Mouse (Mus musculus): ENCODE data around the gene Igf1r. TPM values are rescaled to one million over a fixed set of nuclear protein-coding genes. Genes with fewer than 3 reads are reported as not detected.
"Not testable (repeated sequence)": the region's sequence is repeated elsewhere in the genome, so short reads cannot be mapped to it uniquely, and the experiment has no call there.

The Igf1r gene
- polyA plus RNA-seq, 1 experiment from 2014 or later, result 6.8 TPM

DNA sequence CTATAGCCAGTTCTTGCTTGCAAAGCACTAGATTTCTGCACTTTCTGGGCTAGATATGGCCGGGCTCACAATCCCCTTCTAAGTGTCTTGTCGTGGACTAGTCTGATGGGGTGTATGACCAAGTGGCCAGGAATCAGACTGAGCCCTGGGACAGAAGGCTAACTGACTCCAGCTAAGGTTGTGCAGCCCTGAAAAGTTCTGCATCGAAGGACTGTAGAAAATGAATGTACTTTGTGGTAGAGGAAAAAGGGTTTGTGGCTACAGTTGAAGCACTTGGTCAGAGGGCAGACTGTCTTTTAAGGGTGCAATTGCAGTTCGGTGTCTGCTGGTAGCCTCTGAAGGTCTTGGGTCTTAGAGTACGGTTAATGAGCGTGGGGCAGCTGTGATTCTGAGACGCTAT lies 326.9 kb downstream of the Igf1r start:
- Histone ChIP-seq H3K27ac (replicated peaks) (no peak overlapping the region), H3K4me2 (replicated peaks; ENCODE audit: low read depth) (no peak overlapping the region), H3K36me3 (ENCODE audit: control insufficient read depth, insufficient read depth, low read length) (no peaks in the 10 kb centered on the region), H3K27me3 (ENCODE audit: control insufficient read depth, insufficient read depth, low read length) (no peaks in the 10 kb centered on the region), H3K9ac (ENCODE audit: low read length) (no peak overlapping the region), H3K9me3 (ENCODE audit: control insufficient read depth, low read length) (no peaks in the 10 kb centered on the region), H3K4me1 (replicated peaks; ENCODE audit: control insufficient read depth, insufficient read depth) (no peaks in the 10 kb centered on the region), H3K4me3 (ENCODE audit: low read depth, low read length) (no peak overlapping the region)
- no peak for ATAC-seq (ENCODE audit: low FRiP score, low TSS enrichment)
- no peak for TF ChIP-seq CTCF (IDR thresholded peaks at IDR 0.05; ENCODE audit: low read depth)
- WGBS, result 88% methylated on average over 7 of the region's 7 CpGs
- no peak for DNase-seq (ENCODE audit: low spot score)

DNA sequence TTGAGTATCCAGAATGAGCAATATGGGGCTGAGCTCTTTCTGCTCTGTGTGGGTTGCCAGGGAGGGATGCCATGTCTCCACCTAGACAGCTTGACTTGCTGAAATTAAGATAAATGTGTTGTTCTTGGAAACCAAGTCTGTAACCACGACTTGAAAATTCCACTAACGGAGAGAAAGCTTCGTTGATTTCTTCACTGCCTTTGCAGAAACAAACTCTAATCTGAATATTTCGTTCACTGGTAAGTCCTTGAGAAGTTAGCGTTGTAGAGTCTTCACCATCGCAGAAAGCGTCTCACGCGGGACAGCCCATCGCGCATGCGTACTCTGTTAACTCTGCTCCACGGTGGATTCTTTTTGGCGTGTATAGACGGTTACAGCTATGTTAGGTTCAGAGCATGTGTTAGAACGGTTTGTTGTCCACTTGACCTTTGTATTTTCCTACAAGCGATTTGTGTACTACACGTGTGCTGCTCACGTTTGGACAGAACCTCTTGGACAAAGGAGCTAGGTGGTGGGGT lies 327.8 kb downstream of the Igf1r start:
- WGBS, result 87% methylated on average over 19 of the region's 19 CpGs
- H3K27me3 ChIP-seq (ENCODE audit: control insufficient read depth, insufficient read depth, low read length), result no peaks in the 10 kb centered on the region
- no peaks in the 10 kb centered on the region for H3K36me3 ChIP-seq (ENCODE audit: control insufficient read depth, insufficient read depth, low read length)
- no peak overlapping the region for H3K9ac ChIP-seq (ENCODE audit: low read length)
- H3K4me3 ChIP-seq (ENCODE audit: low read depth, low read length), result no peak overlapping the region
- no peak overlapping the region for H3K27ac ChIP-seq (replicated peaks)
- H3K9me3 ChIP-seq (ENCODE audit: control insufficient read depth, low read length), result no peaks in the 10 kb centered on the region
- TF ChIP-seq EP300 (optimal IDR thresholded peaks at IDR 0.05) (no peak), CTCF (IDR thresholded peaks at IDR 0.05; ENCODE audit: low read depth) (no peak)
- no peak for ATAC-seq (ENCODE audit: low FRiP score, low TSS enrichment)
- H3K4me2 ChIP-seq (replicated peaks; ENCODE audit: low read depth), result no peak overlapping the region
- no peaks in the 10 kb centered on the region for H3K4me1 ChIP-seq (replicated peaks; ENCODE audit: control insufficient read depth, insufficient read depth)
- DNase-seq (ENCODE audit: low spot score), result no peak

DNA sequence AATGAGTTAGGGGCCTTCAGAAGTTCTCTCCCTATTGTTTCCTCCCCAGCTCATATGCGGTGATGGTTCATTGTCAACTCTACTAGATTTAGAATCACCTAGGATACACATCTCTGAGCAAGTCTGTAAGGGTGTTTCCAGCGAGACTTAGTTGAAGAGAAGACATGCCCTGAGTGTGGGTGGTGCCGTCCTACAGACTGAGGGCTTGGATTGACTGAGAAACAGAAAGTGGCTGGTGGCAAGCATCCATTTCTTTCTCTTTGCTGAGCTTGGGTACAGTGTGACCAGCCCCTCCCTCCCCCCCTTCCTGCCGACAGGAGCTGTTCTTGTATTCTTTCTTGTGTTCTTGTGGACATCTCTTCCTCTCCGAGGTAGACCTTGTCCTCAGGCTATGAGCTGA lies 328.7 kb downstream of the Igf1r start:
- no peaks in the 10 kb centered on the region for H3K9me3 ChIP-seq (ENCODE audit: control insufficient read depth, low read length)
- H3K27me3 ChIP-seq (ENCODE audit: control insufficient read depth, insufficient read depth, low read length), result no peaks in the 10 kb centered on the region
- no peak overlapping the region for H3K4me2 ChIP-seq (replicated peaks; ENCODE audit: low read depth)
- no peak overlapping the region for H3K27ac ChIP-seq (replicated peaks)
- no peak overlapping the region for H3K4me3 ChIP-seq (ENCODE audit: low read depth, low read length)
- no peak for TF ChIP-seq EP300 (optimal IDR thresholded peaks at IDR 0.05)
- no peak for TF ChIP-seq CTCF (IDR thresholded peaks at IDR 0.05; ENCODE audit: low read depth)
- no peaks in the 10 kb centered on the region for H3K4me1 ChIP-seq (replicated peaks; ENCODE audit: control insufficient read depth, insufficient read depth)
- no peak overlapping the region for H3K9ac ChIP-seq (ENCODE audit: low read length)
- 73% methylated on average over 5 of the region's 5 CpGs for WGBS
- no peaks in the 10 kb centered on the region for H3K36me3 ChIP-seq (ENCODE audit: control insufficient read depth, insufficient read depth, low read length)
- no peak for ATAC-seq (ENCODE audit: low FRiP score, low TSS enrichment)
- DNase-seq (ENCODE audit: low spot score), result no peak

DNA sequence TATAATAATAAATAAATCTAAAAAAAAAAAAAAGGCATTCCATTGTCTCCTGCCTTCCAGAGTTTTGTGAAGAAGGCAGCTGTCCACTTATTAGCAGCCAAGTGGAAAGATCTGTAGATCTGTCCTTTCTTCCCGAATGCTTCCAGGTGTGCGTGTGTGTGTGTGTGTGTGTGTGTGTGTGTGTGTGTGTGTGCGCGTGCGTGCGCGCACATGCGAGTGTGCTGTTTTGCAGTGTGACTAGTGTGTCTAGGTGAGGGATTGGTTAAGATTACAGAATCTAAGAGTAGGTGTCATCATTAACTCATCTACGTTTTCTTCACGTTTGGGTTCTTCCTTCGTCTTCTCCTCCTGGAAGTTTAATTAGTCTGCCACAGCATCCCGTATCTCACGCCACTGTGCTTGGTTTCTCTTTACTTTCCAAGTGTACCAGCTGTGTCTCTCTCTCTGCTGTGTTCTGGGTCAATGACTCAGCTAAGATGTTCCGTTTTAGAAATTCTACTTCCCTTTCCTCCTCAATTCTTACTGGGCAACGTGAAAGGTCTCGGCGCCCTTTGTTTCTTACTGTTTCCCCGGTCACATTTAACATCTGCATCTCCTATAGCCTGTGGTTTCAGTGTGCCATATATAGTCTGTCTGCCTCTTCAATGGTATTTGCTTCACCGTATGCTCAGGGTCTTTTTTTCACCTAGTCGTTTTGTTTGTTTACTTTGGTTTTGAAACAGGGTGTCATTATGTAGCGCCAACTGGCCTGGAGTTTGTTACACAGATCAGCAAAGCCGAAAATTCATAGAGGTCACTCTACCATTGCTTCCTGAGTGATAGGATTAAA lies 329.9 kb downstream of the Igf1r start:
- H3K27me3 ChIP-seq (ENCODE audit: control insufficient read depth, insufficient read depth, low read length), result no peaks in the 10 kb centered on the region
- no peak for DNase-seq (ENCODE audit: low spot score)
- TF ChIP-seq EP300 (optimal IDR thresholded peaks at IDR 0.05), result no peak
- no peak for TF ChIP-seq CTCF (IDR thresholded peaks at IDR 0.05; ENCODE audit: low read depth)
- H3K9ac ChIP-seq (ENCODE audit: low read length), result no peak overlapping the region
- H3K4me1 ChIP-seq (replicated peaks; ENCODE audit: control insufficient read depth, insufficient read depth), result no peaks in the 10 kb centered on the region
- H3K27ac ChIP-seq (replicated peaks), result no peak overlapping the region
- no peaks in the 10 kb centered on the region for H3K9me3 ChIP-seq (ENCODE audit: control insufficient read depth, low read length)
- H3K4me3 ChIP-seq (ENCODE audit: low read depth, low read length), result no peak overlapping the region
- H3K36me3 ChIP-seq (ENCODE audit: control insufficient read depth, insufficient read depth, low read length), result no peaks in the 10 kb centered on the region
- 81% methylated on average over 22 of the region's 22 CpGs for WGBS
- no peak overlapping the region for H3K4me2 ChIP-seq (replicated peaks; ENCODE audit: low read depth)
- no peak for ATAC-seq (ENCODE audit: low FRiP score, low TSS enrichment)

DNA sequence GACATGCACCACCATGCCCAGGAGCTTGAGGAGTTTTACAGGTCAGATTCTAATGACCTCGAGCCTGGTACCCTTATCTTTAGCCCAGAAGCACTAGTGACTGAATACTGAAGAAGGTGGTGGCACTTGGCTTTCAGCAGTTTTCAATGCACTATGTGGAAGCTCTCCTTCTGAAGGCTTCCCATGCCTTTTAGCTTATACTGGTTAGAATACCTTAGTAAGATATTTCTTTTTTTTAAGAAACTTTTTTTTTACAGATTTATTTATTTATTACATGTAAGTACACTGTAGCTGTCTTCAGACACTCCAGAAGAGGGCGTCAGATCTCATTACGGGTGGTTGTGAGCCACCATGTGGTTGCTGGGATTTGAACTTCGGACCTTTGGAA lies 330.5 kb downstream of the Igf1r start:
- H3K4me2 ChIP-seq (replicated peaks; ENCODE audit: low read depth); H3K9ac ChIP-seq (ENCODE audit: low read length); H3K27ac ChIP-seq (replicated peaks); DNase-seq (ENCODE audit: low spot score); H3K36me3 ChIP-seq (ENCODE audit: control insufficient read depth, insufficient read depth, low read length); H3K9me3 ChIP-seq (ENCODE audit: control insufficient read depth, low read length); H3K4me1 ChIP-seq (replicated peaks; ENCODE audit: control insufficient read depth, insufficient read depth); H3K27me3 ChIP-seq (ENCODE audit: control insufficient read depth, insufficient read depth, low read length); H3K4me3 ChIP-seq (ENCODE audit: low read depth, low read length); ATAC-seq (ENCODE audit: low FRiP score, low TSS enrichment): not testable (repeated sequence)
- WGBS, result 78% methylated on average over 4 of the region's 4 CpGs

Other genes with a start within 250 kb of the Igf1r start
- gene Synm, start 193.1 kb upstream of the Igf1r start, polyA plus RNA-seq (2015; fragmentation: Nextera tagmentation; extraction: Ambion mirVana), result 13.7 and 17.1 TPM in 2 replicates